9 mouse cellular contexts compared by ENCODE assay signal in genomic region chr1:161766656-161767055, GRCm38 (mm10). TPM values are rescaled to one million over a fixed set of nuclear protein-coding genes. Genes with fewer than 3 reads are reported as not detected.
A peak's percentile ranks its signal among the peaks of the same experiment; 100 is the strongest.
DNase-seq lines count a peak whose midpoint lies in the region; ATAC-seq and TF ChIP-seq lines count a peak whose summit lies in the region.
"Had no signal": no experiment of that assay in that cellular context is flagged by ENCODE, and none has a peak within 500 bp of the region (broad histone marks: within the 10 kb centered on the region; RNA-seq: fewer than 3 reads in every experiment).

No protein-coding gene starts in this region.

- no peak overlapping the region for H3K9ac ChIP-seq in kidney, embryonic 14.5 days (ENCODE audit: low read depth, low read length)
- no peak overlapping the region for H3K9ac ChIP-seq in liver, adult 2 months (ENCODE audit: low read depth, low read length)
- H3K9ac ChIP-seq: limb, embryonic 13.5 days had no signal

- peak; percentile 49 for DNase-seq in kidney, postnatal 10 days
- peak; percentile 22 for DNase-seq in liver, adult 2 months (ENCODE audit: extremely low read depth, low read depth, low spot score)
- DNase-seq in spleen, adult 12 weeks (ENCODE audit: low spot score), result peak; percentile 70
- no peak for DNase-seq in left cerebral cortex, postnatal 25 days (ENCODE audit: low spot score in 2 of 2)
- DNase-seq in right cerebral cortex, postnatal 25 days, result no peak
- DNase-seq in left cerebral cortex, adult 8-10 months (ENCODE audit: low spot score in 2 of 2), result no peak

- H3K4me3 ChIP-seq in kidney, embryonic 14.5 days (ENCODE audit: low read length), result no peak overlapping the region
- H3K4me3 ChIP-seq in liver, adult 2 months (ENCODE audit: insufficient read depth, low read depth, low read length), result no peak overlapping the region
- H3K4me3 ChIP-seq: limb, embryonic 13.5 days had no signal

- no peaks in the 10 kb centered on the region for H3K36me3 ChIP-seq in kidney, embryonic 14.5 days (ENCODE audit: control insufficient read depth, insufficient read depth, low read length)
- H3K36me3 ChIP-seq in liver, adult 2 months (ENCODE audit: control insufficient read depth, insufficient read depth, low read length), result no peaks in the 10 kb centered on the region
- H3K36me3 ChIP-seq: limb, embryonic 13.5 days had no signal

- 48% methylated on average over 5 of the region's 5 CpGs for WGBS in kidney, embryonic 14.5 days
- 26% methylated on average over 5 of the region's 5 CpGs for WGBS in liver, adult 2 months

- intact Hi-C loops in left cerebral cortex, postnatal 25 days (cut with DNase I), result no loop called here

- H3K4me2 ChIP-seq in kidney, embryonic 14.5 days (replicated peaks; ENCODE audit: low read depth, low read length), result no peak overlapping the region
- H3K4me2 ChIP-seq: limb, embryonic 13.5 days had no signal

- H3K9me3 ChIP-seq in kidney, embryonic 14.5 days (ENCODE audit: control insufficient read depth, low read length), result no peaks in the 10 kb centered on the region
- H3K9me3 ChIP-seq: limb, embryonic 13.5 days had no signal

- H3K27ac ChIP-seq in kidney, embryonic 14.5 days (ENCODE audit: low read depth, low read length), result no peak overlapping the region
- no peak overlapping the region for H3K27ac ChIP-seq in liver, adult 2 months (replicated peaks; ENCODE audit: insufficient read depth, low read depth, low read length)
- H3K27ac ChIP-seq: limb, embryonic 13.5 days had no signal

- no peaks in the 10 kb centered on the region for H3K4me1 ChIP-seq in kidney, embryonic 14.5 days (ENCODE audit: control insufficient read depth, insufficient read depth, low read length)
- no peaks in the 10 kb centered on the region for H3K4me1 ChIP-seq in liver, adult 2 months (ENCODE audit: control insufficient read depth, insufficient read depth, low read length)
- H3K4me1 ChIP-seq: limb, embryonic 13.5 days had no signal

- no peaks in the 10 kb centered on the region for H3K27me3 ChIP-seq in kidney, embryonic 14.5 days (ENCODE audit: control insufficient read depth, insufficient read depth, low read length)
- no peaks in the 10 kb centered on the region for H3K27me3 ChIP-seq in liver, adult 2 months (ENCODE audit: control insufficient read depth, insufficient read depth, low read length)
- H3K27me3 ChIP-seq: limb, embryonic 13.5 days had no signal

- ATAC-seq in kidney, embryonic 14.5 days (ENCODE audit: low FRiP score, low TSS enrichment), result no peak
- peak; percentile 92 for ATAC-seq in common myeloid progenitor, adult 5-6 weeks (replicated peaks; ENCODE audit: low read depth, poor library complexity, severe bottlenecking)

- H3K79me2 ChIP-seq in liver, adult 2 months (ENCODE audit: control insufficient read depth, insufficient read depth, low read length), result no peaks in the 10 kb centered on the region

- no peak for TF ChIP-seq POLR2A in liver, adult 2 months (IDR thresholded peaks at IDR 0.05; ENCODE audit: extremely low read depth, insufficient read depth, low read length)

- no peak for TF ChIP-seq CTCF in liver, adult 2 months (IDR thresholded peaks at IDR 0.05; ENCODE audit: low read depth, low read length)

RNA-seq across cellular contexts. Expression of gene Fasl, which starts 21.6 kb away (rescaled TPM):
- polyA plus RNA-seq in kidney, embryonic 14.5 days (2014; fragmentation: Nextera tagmentation; extraction: Ambion mirVana), result not detected in 2 replicates
- total RNA-seq in common myeloid progenitor, adult 5-6 weeks (2017), result not detected in 2 replicates
- 0.20 and 0.28 TPM in 2 replicates for total RNA-seq in liver, adult 2 months (2014; rRNA removed)
- 0.12 TPM in 2 replicates for polyA plus RNA-seq in liver, adult 2 months (2012; rRNA removed)
- total RNA-seq in left cerebral cortex, postnatal 25 days (2021), result not detected
- under 1 TPM in 3 of 4 experiments, not detected in 1; 0.19 to 0.64 (median 0.36) TPM for total RNA-seq in left cerebral cortex, adult 8-10 months (2022)
- polyA plus RNA-seq: limb, embryonic 13.5 days had no signal

Comparison
In these comparisons a context has a peak if more than half of its experiments do, and no peak if none do; other contexts are left out.
1. DNase-seq: peak in kidney, postnatal 10 days (single experiment), liver, adult 2 months (single experiment) and spleen, adult 12 weeks (single experiment); none in left cerebral cortex, postnatal 25 days (0 of 2), right cerebral cortex, postnatal 25 days (single experiment) and left cerebral cortex, adult 8-10 months (0 of 2).